Mouse (Mus musculus) layer of hippocampus, adult 18-20 months (tissue): ENCODE results near the gene Fbxw8. TPM values are rescaled to one million over a fixed set of nuclear protein-coding genes. Genes with fewer than 3 reads are reported as not detected.

Experiments used
- DNase-seq, 2 experiments: peaks; one replicate each; pipeline ENCODE4 v3.0.0; 2022; ENCODE audit warnings: low spot score in 2 of 2
- total RNA-seq, 2 experiments: library from RNA; stranded (reverse); gene quantifications; 2 replicates each; pipeline ENCODE4 v1.2.3; 2021

Fbxw8 gene
- total RNA-seq, 2 experiments from 2014 or later = 34.4 to 34.7 TPM

DNA sequence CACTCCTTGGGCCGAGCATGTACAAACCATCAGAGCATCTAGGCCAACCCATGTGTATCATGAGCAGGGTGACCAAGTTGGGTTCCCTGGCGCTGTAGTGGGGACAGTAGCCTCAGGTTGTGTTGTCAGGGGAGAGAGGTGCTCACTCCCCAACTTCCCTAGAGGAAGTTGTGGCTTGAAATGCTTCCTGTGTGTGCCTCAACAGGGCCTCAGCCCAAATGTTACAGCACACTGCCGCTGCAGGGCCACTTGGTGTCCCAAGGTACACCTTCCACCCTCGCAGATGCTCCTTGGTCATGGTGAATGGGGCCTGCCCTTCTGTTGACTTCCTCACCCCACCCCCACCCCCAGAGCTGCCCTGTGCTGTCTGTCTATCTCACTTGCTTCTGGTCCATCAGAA lies 106.9 kb downstream of the Fbxw8 start:
- no peak for DNase-seq

DNA sequence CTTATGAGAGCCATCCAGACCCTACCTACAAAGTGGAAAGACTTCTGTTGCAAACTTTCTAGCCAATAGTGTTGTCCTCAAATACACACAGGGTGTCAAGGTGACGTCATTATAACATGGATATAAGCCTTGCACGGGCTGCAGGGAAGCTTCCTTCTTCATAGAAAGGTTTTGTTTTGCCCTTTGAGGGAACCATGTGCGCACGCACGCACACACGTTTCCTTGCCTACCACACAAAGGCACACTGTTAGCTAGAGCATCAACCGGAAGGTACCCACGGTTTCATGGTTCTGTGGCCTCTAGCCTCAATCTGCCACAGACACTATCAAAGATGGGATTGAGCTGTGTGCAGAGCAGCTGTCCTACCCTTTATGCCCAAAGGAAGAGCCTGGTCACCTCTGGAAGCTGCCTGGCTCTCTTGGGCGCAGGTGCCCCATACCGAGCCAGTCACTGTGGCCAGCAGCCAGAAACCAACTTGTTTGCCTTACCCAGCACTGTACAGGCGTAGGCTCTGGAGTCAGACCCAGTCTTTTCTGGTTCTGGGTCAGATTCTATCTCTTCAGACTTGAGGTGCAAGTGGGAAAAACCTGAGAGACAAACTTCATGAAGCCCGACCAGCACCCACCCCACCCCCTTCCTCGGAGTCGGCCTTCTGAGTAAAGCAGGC lies 108.0 kb downstream of the Fbxw8 start:
- no peak for DNase-seq

- no peak for DNase-seq
Observed at GRCm38 (mm10) chr5:118045385-118045784, 109.9 kb downstream of the Fbxw8 start.

DNA sequence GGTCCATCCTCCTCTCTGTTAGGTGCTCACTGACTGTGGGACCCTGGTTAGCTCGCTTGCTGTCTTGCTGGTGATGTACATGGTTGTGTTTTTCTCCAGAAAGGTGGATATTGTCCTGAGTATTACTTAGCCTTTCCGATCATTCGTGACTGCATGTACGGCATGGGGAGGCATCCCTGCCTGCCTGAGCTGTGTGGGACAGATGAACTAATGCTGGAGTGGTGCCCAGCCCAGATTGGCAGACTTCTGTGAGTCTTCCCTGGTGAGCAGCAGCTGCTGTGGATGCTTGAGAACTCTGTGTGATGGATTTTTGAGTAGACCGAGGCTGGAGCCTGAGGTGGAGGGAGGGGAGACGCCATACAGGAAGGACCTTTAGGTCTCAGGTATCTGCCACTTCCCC lies 110.4 kb downstream of the Fbxw8 start:
- peak; percentile 85 to 91 for DNase-seq

GRCm38 (mm10) chr5:118043761-118044160 lies 111.5 kb downstream of the Fbxw8 start:
- no peak for DNase-seq

- DNase-seq = peak in 1 of 2 experiments; percentile 74
Observed at GRCm38 (mm10) chr5:118042599-118042998, 112.7 kb downstream of the Fbxw8 start.

GRCm38 (mm10) chr5:118039241-118039668 lies 116.0 kb downstream of the Fbxw8 start:
- no peak for DNase-seq

GRCm38 (mm10) chr5:118037798-118038484 lies 117.3 kb downstream of the Fbxw8 start:
- DNase-seq = peak in 1 of 2 experiments; percentile 58

DNA sequence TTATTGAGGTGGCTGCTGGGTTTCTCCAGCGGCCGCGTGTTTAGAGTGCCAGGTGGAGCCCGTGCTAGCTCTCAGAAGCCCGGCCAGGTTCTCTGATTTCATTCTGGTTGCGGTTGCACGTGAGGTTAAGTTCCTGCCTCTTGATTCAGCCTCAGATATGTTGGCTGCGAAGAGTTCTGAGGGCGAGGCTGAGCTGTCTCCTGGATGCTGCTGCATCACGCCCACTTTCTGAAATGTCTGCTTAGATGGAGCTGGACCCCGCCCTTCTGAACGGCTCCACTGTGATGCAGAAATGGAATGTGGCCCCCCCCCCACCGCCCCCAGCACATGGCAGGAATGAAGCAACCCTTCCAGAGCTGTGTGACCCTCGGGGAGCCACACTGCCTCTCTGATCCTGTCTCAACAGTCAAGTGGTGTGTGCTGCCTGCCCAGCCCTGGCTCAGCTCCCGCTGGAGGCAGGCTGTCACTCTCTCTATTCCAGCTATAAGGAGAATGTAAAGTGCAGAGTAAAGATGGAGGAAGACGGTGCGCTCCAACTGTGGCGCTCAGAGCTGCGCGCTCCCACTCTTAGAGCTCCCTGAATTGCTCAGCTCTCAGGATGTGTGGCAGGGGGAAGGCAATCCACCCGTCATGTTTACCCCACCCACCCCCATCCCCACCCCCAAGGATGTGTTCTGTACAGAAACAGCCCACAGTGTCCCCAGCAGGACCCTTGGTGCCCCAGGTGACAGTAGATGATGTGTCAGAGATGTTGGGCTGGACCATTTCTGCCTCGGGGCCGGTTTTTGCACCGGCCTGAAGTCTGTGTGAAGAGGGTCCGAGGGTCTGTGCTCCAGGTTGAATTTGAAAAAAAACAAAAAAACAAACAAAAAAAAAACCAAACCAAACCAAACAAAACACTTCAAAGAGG lies 118.1 kb downstream of the Fbxw8 start:
- DNase-seq = peak in 1 of 2 experiments; percentile 37

GRCm38 (mm10) chr5:118035786-118036185 lies 119.5 kb downstream of the Fbxw8 start:
- DNase-seq = no peak

DNA sequence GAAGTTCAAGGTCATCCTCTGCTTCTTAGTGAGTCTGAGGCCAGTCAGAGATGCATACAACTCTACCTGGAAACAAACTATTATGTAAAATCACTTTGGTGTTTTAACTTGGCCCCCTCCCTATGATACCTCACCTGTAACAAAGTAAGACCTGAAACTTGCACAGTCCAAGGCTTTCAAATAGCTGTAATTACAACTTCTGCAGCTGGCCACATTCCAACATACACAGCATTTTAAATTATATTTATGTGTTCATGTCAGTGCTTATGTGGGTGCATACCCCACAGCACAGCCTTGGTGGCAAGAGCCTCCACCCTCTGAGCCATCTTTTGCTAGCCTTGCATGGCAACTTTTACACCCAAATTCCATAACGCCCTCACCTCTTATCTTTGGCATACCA lies 120.6 kb downstream of the Fbxw8 start:
- DNase-seq = no peak

- DNase-seq = no peak
Observed at GRCm38 (mm10) chr5:118033740-118034139, 121.5 kb downstream of the Fbxw8 start.

DNA sequence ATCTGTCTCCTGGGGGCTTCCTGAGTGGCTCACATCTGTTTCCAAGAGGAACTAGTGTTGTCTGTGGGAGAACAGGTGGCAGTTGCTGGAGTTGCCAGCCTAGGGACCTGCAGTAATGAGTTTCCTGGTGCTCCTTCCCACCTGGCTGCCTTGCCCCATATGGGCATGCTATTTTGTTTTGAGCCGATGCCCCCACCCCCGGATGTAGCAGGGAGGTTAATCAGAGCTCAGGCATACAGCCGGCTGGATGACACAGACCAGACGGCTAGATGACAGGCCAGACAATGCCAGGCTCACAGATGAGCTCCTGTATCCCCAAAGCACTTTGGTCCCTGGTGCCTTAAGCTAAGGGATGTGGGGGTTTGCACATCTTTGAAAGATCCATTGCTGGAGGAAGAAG lies 121.9 kb downstream of the Fbxw8 start:
- DNase-seq = no peak

DNA sequence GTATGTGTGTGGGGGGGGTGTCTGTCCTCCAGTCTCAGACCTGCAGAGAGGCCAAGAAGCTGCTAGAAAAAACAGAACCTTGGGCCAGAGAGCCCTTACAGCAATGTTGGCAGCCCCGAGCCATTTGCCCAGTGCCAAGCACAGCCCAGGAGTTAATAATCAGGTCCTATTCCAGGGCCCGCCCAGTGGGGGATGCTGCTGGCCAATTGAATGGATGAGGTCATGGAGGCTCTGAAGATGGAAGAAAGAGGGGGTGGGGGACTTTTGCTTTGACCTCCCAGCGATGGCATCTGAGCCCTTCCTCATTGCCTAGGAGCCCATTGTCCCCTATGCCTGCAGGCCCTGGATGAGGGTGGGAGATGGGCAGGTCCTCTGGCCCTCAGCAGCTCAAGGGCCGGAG lies 123.8 kb downstream of the Fbxw8 start:
- DNase-seq = no peak

DNA sequence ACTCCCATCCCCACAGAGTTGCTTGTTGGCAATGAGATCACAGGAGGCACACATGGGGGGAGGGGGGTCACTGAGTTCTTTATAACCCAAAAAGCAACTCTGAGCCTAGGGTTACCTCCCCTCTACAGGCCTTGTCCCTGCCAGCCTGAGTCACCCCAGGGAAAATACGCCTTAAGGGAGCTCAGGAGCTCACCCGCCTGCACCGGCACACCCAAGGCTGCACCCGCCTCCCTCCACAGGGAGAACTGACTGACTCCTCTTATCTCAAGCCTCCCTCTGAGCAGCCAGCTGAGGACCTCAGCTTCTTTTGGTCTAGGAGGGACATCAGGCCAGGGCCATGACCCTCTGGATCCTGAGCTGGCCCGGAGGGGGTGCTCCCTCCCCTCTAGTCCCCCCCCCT lies 124.2 kb downstream of the Fbxw8 start:
- DNase-seq = no peak

DNA sequence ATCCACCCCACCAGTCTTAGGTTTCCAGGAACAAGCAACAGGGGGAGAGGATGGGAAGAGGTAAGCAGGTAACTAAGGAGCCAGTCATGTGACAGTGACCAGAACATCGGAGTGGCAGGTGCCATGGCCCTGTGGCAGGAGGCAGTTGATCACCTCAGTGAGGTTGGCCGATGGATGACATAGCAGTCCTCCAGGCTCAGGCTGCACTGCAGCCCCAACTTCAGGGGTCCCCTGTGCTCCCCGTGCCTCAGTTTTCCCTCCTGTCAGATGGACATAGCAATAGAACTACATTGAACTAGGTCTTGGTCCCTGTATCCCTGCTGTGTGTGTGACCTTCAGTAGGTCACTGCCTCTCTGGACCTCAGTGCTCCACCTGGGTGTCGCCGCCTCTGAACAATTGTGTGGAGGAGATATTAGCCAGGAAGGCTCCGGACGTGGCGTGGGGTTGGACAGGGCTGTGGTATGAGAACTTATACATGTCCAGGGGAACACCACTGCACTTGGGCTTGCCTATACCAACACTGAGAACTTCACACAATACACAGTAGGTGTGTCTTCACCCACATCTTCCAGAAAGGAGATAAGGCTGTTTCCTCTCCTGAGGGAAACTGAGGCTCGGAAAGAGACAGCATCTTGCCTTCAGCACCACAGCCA lies 125.1 kb downstream of the Fbxw8 start:
- DNase-seq = no peak

GRCm38 (mm10) chr5:118029420-118029819 lies 125.8 kb downstream of the Fbxw8 start:
- peak; percentile 90 to 94 for DNase-seq

DNA sequence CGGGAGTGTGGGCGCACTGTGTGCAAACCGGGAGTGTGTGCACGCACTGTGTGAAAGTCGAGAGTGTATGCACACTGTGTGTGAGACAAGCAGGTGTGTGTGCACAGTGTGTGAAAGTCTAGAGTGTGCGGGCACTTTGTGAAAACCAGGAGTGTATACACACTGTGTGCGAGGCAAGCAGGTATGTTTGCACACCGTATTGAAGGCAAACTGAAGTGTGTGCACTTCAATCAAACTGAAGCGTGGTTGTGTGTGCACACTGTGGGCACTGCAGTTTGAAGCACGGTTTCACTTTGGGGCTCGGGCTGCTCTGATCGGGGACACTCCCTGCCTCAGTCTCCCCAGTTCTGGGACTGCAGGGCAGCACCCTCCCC lies 126.2 kb downstream of the Fbxw8 start:
- DNase-seq = peak in 1 of 2 experiments; percentile 41

GRCm38 (mm10) chr5:118028191-118029034 lies 126.9 kb downstream of the Fbxw8 start:
- no peak for DNase-seq

DNA sequence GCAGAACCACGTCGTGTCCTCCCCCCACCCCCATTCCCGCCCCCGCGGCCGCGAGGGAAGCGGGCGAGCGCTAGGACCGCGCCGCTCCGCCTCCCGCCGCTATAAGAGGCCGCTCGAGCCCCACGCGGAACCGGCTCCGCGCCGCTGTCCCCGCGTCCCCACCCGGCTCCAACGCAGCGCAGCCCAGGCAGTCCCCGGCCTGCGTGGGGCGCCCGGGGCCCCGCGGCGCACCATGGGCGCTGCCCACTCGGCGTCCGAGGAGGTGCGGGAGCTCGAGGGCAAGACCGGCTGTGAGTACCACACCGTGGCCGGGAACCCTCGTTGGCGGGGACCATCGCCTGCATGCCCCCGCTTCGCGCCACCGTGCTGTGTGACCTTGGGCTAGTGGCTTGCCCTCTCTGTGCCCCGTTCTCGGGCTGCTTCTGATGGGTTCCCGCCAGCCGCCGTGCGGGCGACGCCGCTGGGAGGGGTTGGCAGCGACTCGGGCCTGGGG lies 127.5 kb downstream of the Fbxw8 start, which contains the start of gene Tesc:
Gene Tesc, plus strand, starts transcription at position 46 of the 493 bp plus-strand sequence.
- peak in 1 of 2 experiments; percentile 52 for DNase-seq
